In genomic region chr3:137955560-137956081, GRCm38 (mm10) we compare ENCODE assay signal across 7 mouse cellular contexts. TPM values are rescaled to one million over a fixed set of nuclear protein-coding genes. Genes with fewer than 3 reads are reported as not detected.
DNase-seq lines count a peak whose midpoint lies in the region; ATAC-seq and TF ChIP-seq lines count a peak whose summit lies in the region.

No protein-coding gene starts in this region.

- no peak for TF ChIP-seq CTCF in testis, adult 2 months (IDR thresholded peaks at IDR 0.05; ENCODE audit: control insufficient read depth, insufficient read depth, insufficient replicate concordance, low read depth, low read length)
- TF ChIP-seq CTCF in intestine, postnatal 0 days (IDR thresholded peaks at IDR 0.05; ENCODE audit: low read depth): no peak

- H3K4me1 ChIP-seq in testis, adult 2 months (ENCODE audit: control insufficient read depth, insufficient read depth, low read length): peaks cover 11% of the 10 kb centered on the region
- H3K4me1 ChIP-seq in embryonic facial prominence, embryonic 13.5 days: peaks cover 29% of the 10 kb centered on the region
- H3K4me1 ChIP-seq in intestine, postnatal 0 days (replicated peaks; ENCODE audit: control insufficient read depth, insufficient read depth, low read length): peaks cover 5% of the 10 kb centered on the region
- peaks cover 21% of the 10 kb centered on the region for H3K4me1 ChIP-seq in neural tube, embryonic 13.5 days (replicated peaks)

- 13% methylated on average over 16 of the region's 16 CpGs for WGBS in embryonic facial prominence, embryonic 13.5 days
- WGBS in intestine, postnatal 0 days: 30% methylated on average over 16 of the region's 16 CpGs
- WGBS in neural tube, embryonic 13.5 days: 28% methylated on average over 16 of the region's 16 CpGs

- no peaks in the 10 kb centered on the region for H3K27me3 ChIP-seq in testis, adult 2 months (ENCODE audit: control insufficient read depth, insufficient read depth, low read length)
- H3K27me3 ChIP-seq in embryonic facial prominence, embryonic 13.5 days: no peaks in the 10 kb centered on the region
- no peaks in the 10 kb centered on the region for H3K27me3 ChIP-seq in intestine, postnatal 0 days (replicated peaks; ENCODE audit: control insufficient read depth, insufficient read depth, low read length)
- H3K27me3 ChIP-seq in neural tube, embryonic 13.5 days: no peaks in the 10 kb centered on the region

- 0 out of 2 replicates have a peak overlapping the region, but pooled peaks have one; percentile 26 for H3K27ac ChIP-seq in testis, adult 2 months (ENCODE audit: control insufficient read depth, insufficient read depth, low read depth, low read length)
- H3K27ac ChIP-seq in embryonic facial prominence, embryonic 13.5 days: no peak overlapping the region
- H3K27ac ChIP-seq in intestine, postnatal 0 days (ENCODE audit: low read depth, low read length): no peak overlapping the region
- no peak overlapping the region for H3K27ac ChIP-seq in neural tube, embryonic 13.5 days (replicated peaks)

- H3K9ac ChIP-seq in embryonic facial prominence, embryonic 13.5 days: no peak overlapping the region
- no peak overlapping the region for H3K9ac ChIP-seq in intestine, postnatal 0 days (ENCODE audit: low read depth, low read length)
- H3K9ac ChIP-seq in neural tube, embryonic 13.5 days: peak overlapping the region; percentile 26; the same call in 1 of the 2 replicates

- no peak for TF ChIP-seq POLR2A in testis, adult 2 months (IDR thresholded peaks at IDR 0.05; ENCODE audit: control insufficient read depth, low read depth, low read length)

- no peak for ATAC-seq in embryonic facial prominence, embryonic 13.5 days (ENCODE audit: insufficient number of reproducible peaks, insufficient read depth, low FRiP score, low TSS enrichment, low read depth)
- ATAC-seq in intestine, postnatal 0 days: no peak
- ATAC-seq in neural tube, embryonic 13.5 days (ENCODE audit: low read depth): no peak
- no peak for ATAC-seq in megakaryocyte-erythroid progenitor cell, adult 5-6 weeks (replicated peaks; ENCODE audit: low FRiP score, low TSS enrichment, poor library complexity, severe bottlenecking)

- H3K9me3 ChIP-seq in embryonic facial prominence, embryonic 13.5 days: no peaks in the 10 kb centered on the region
- no peaks in the 10 kb centered on the region for H3K9me3 ChIP-seq in intestine, postnatal 0 days (ENCODE audit: control insufficient read depth)
- no peaks in the 10 kb centered on the region for H3K9me3 ChIP-seq in neural tube, embryonic 13.5 days

- H3K4me2 ChIP-seq in embryonic facial prominence, embryonic 13.5 days: peak overlapping the region; percentile 53
- H3K4me2 ChIP-seq in intestine, postnatal 0 days (replicated peaks; ENCODE audit: low read depth): peak overlapping the region; percentile 1
- peak overlapping the region; percentile 40 for H3K4me2 ChIP-seq in neural tube, embryonic 13.5 days

- H3K4me3 ChIP-seq in testis, adult 2 months (ENCODE audit: control insufficient read depth, low read depth, low read length): peak overlapping the region; percentile 75
- 0 out of 2 replicates have a peak overlapping the region, but pooled peaks have one; percentile 16 for H3K4me3 ChIP-seq in embryonic facial prominence, embryonic 13.5 days
- H3K4me3 ChIP-seq in intestine, postnatal 0 days (ENCODE audit: low read depth, low read length): peak overlapping the region; percentile 9; the same call in 1 of the 2 replicates
- peak overlapping the region; percentile 5; the same call in 1 of the 2 replicates for H3K4me3 ChIP-seq in neural tube, embryonic 13.5 days

- DNase-seq in testis, postnatal 10 days (ENCODE audit: low spot score): no peak
- DNase-seq in layer of hippocampus, adult 9-11 months: no peak

- no peaks in the 10 kb centered on the region for H3K36me3 ChIP-seq in testis, adult 2 months (ENCODE audit: control insufficient read depth, insufficient read depth, low read length)
- H3K36me3 ChIP-seq in embryonic facial prominence, embryonic 13.5 days: no peaks in the 10 kb centered on the region
- H3K36me3 ChIP-seq in intestine, postnatal 0 days (ENCODE audit: control insufficient read depth, insufficient read depth): peaks cover 21% of the 10 kb centered on the region
- H3K36me3 ChIP-seq in neural tube, embryonic 13.5 days: no peaks in the 10 kb centered on the region

RNA-seq across cellular contexts. Expression of gene Dapp1, which starts 25.7 kb away (rescaled TPM):
- polyA plus RNA-seq in testis, adult 2 months (2012; rRNA removed): 24.9 and 26.6 TPM in 2 replicates
- 5.9 and 6.8 TPM in 2 replicates for polyA plus RNA-seq in embryonic facial prominence, embryonic 13.5 days (2015; fragmentation: Nextera tagmentation; extraction: Ambion mirVana)
- polyA plus RNA-seq in intestine, postnatal 0 days (2015; fragmentation: Nextera tagmentation; extraction: Ambion mirVana): 70.6 and 71.2 TPM in 2 replicates
- polyA plus RNA-seq in neural tube, embryonic 13.5 days (2015; fragmentation: Nextera tagmentation; extraction: Ambion mirVana): 1.7 TPM in 2 replicates
- total RNA-seq in megakaryocyte-erythroid progenitor cell, adult 5-6 weeks (2014; fragmentation: Nextera tagmentation): 82.8 and 108 TPM in 2 replicates
- 110 and 171 TPM in 2 replicates for total RNA-seq in megakaryocyte-erythroid progenitor cell, adult 5-6 weeks (2017)

RNA-seq across cellular contexts. Expression of gene Lamtor3, which starts 37.3 kb away (rescaled TPM):
- 12.9 and 15.0 TPM in 2 replicates for polyA plus RNA-seq in testis, adult 2 months (2012; rRNA removed)
- polyA plus RNA-seq in embryonic facial prominence, embryonic 13.5 days (2015; fragmentation: Nextera tagmentation; extraction: Ambion mirVana): 112 and 120 TPM in 2 replicates
- 156 and 160 TPM in 2 replicates for polyA plus RNA-seq in intestine, postnatal 0 days (2015; fragmentation: Nextera tagmentation; extraction: Ambion mirVana)
- polyA plus RNA-seq in neural tube, embryonic 13.5 days (2015; fragmentation: Nextera tagmentation; extraction: Ambion mirVana): 115 and 118 TPM in 2 replicates
- 65.7 and 77.2 TPM in 2 replicates for total RNA-seq in megakaryocyte-erythroid progenitor cell, adult 5-6 weeks (2014; fragmentation: Nextera tagmentation)
- total RNA-seq in megakaryocyte-erythroid progenitor cell, adult 5-6 weeks (2017): 81.7 and 82.1 TPM in 2 replicates

Comparison
In these comparisons a context has a peak if more than half of its experiments do, and no peak if none do; other contexts are left out.
1. H3K4me3 ChIP-seq: peak in every context shown above with its lines; median percentile 75 in testis, adult 2 months; 16 in embryonic facial prominence, embryonic 13.5 days; 9 in intestine, postnatal 0 days; 5 in neural tube, embryonic 13.5 days.
2. H3K4me2 ChIP-seq: peak in every context shown above with its lines; median percentile 53 in embryonic facial prominence, embryonic 13.5 days; 40 in neural tube, embryonic 13.5 days; 1 in intestine, postnatal 0 days.